Mouse (Mus musculus): ENCODE data around the gene Pxn. TPM values are rescaled to one million over a fixed set of nuclear protein-coding genes. Genes with fewer than 3 reads are reported as not detected.

The Pxn gene
- polyA plus RNA-seq, 1 experiment from 2014 or later, result 7.3 TPM

GRCm38 (mm10) chr5:115550482-115551005 is 44.1 kb downstream of the Pxn start:
- Histone ChIP-seq H3K36me3 (ENCODE audit: control insufficient read depth, insufficient read depth, low read length) (peaks cover 3% of the 10 kb centered on the region; the same call in 1 of the 2 replicates), H3K9ac (ENCODE audit: low read length) (no peak overlapping the region), H3K9me3 (ENCODE audit: control insufficient read depth, low read length) (no peaks in the 10 kb centered on the region), H3K4me3 (ENCODE audit: low read depth, low read length) (no peak overlapping the region), H3K27me3 (ENCODE audit: control insufficient read depth, insufficient read depth, low read length) (no peaks in the 10 kb centered on the region), H3K27ac (ENCODE audit: low read depth, low read length) (no peak overlapping the region), H3K4me1 (ENCODE audit: control insufficient read depth, insufficient read depth, low read length) (peaks cover 7% of the 10 kb centered on the region; the same call in 1 of the 2 replicates), H3K4me2 (no peak overlapping the region)
- no peak for ATAC-seq (ENCODE audit: low FRiP score)
- 83% methylated on average over 11 of the region's 11 CpGs for WGBS
- no peak for DNase-seq (ENCODE audit: low spot score, missing footprints)

DNA sequence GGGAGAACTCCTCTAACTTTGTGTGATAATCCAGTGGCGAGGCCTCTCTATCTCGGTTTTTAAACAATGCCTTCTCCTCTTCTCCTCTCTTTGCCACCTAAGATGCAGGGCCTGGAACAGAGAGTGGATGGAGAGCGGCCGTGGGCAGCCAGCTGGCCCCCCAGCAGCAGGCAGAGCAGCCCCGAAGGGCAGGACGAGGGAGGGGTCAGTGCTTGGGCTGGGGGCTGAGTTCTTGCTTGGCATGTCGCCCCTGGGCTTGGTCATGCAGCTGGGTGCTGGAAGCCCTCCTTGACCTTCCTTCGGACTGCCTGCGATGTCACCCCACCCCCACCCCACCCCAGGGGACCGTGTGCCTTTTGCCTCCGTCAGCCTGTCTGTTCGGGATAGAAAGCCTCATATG is 44.9 kb downstream of the Pxn start:
- H3K4me1 ChIP-seq (ENCODE audit: control insufficient read depth, insufficient read depth, low read length), result peaks cover 7% of the 10 kb centered on the region; the same call in 1 of the 2 replicates
- H3K27ac ChIP-seq (ENCODE audit: low read depth, low read length), result no peak overlapping the region
- DNase-seq (ENCODE audit: low spot score, missing footprints) (no peak), ATAC-seq (ENCODE audit: low FRiP score) (no peak)
- H3K9me3 ChIP-seq (ENCODE audit: control insufficient read depth, low read length), result no peaks in the 10 kb centered on the region
- no peaks in the 10 kb centered on the region for H3K27me3 ChIP-seq (ENCODE audit: control insufficient read depth, insufficient read depth, low read length)
- peaks cover 3% of the 10 kb centered on the region; the same call in 1 of the 2 replicates for H3K36me3 ChIP-seq (ENCODE audit: control insufficient read depth, insufficient read depth, low read length)
- no peak overlapping the region for H3K4me3 ChIP-seq (ENCODE audit: low read depth, low read length)
- H3K9ac ChIP-seq (ENCODE audit: low read length), result no peak overlapping the region
- no peak overlapping the region for H3K4me2 ChIP-seq
- 78% methylated on average over 12 of the region's 12 CpGs for WGBS

GRCm38 (mm10) chr5:115551799-115552198 is 45.3 kb downstream of the Pxn start:
- 85% methylated on average over 13 of the region's 13 CpGs for whole genome bisulfite sequencing
- Histone ChIP-seq H3K27ac (ENCODE audit: low read depth, low read length) (no peak overlapping the region), H3K9me3 (ENCODE audit: control insufficient read depth, low read length) (no peaks in the 10 kb centered on the region), H3K27me3 (ENCODE audit: control insufficient read depth, insufficient read depth, low read length) (no peaks in the 10 kb centered on the region), H3K36me3 (ENCODE audit: control insufficient read depth, insufficient read depth, low read length) (peaks cover 3% of the 10 kb centered on the region; the same call in 1 of the 2 replicates), H3K4me1 (ENCODE audit: control insufficient read depth, insufficient read depth, low read length) (peaks cover 4% of the 10 kb centered on the region; the same call in 1 of the 2 replicates), H3K4me2 (no peak overlapping the region), H3K4me3 (ENCODE audit: low read depth, low read length) (no peak overlapping the region), H3K9ac (ENCODE audit: low read length) (no peak overlapping the region)
- no peak for ATAC-seq (ENCODE audit: low FRiP score)
- no peak for DNase-seq (ENCODE audit: low spot score, missing footprints)

GRCm38 (mm10) chr5:115553801-115554420 is 47.4 kb downstream of the Pxn start:
- H3K27me3 ChIP-seq (ENCODE audit: control insufficient read depth, insufficient read depth, low read length), result no peaks in the 10 kb centered on the region
- no peaks in the 10 kb centered on the region for H3K9me3 ChIP-seq (ENCODE audit: control insufficient read depth, low read length)
- no peak overlapping the region for H3K4me2 ChIP-seq
- no peaks in the 10 kb centered on the region for H3K36me3 ChIP-seq (ENCODE audit: control insufficient read depth, insufficient read depth, low read length)
- no peak overlapping the region for H3K27ac ChIP-seq (ENCODE audit: low read depth, low read length)
- WGBS, result 86% methylated on average over 33 of the region's 33 CpGs
- no peak overlapping the region for H3K9ac ChIP-seq (ENCODE audit: low read length)
- DNase-seq (ENCODE audit: low spot score, missing footprints), result no peak
- no peak for ATAC-seq (ENCODE audit: low FRiP score)
- no peak overlapping the region for H3K4me3 ChIP-seq (ENCODE audit: low read depth, low read length)
- H3K4me1 ChIP-seq (ENCODE audit: control insufficient read depth, insufficient read depth, low read length), result no peaks in the 10 kb centered on the region

- Histone ChIP-seq H3K9ac (ENCODE audit: low read length) (no peak overlapping the region), H3K4me3 (ENCODE audit: low read depth, low read length) (no peak overlapping the region), H3K27me3 (ENCODE audit: control insufficient read depth, insufficient read depth, low read length) (no peaks in the 10 kb centered on the region), H3K36me3 (ENCODE audit: control insufficient read depth, insufficient read depth, low read length) (no peaks in the 10 kb centered on the region), H3K27ac (ENCODE audit: low read depth, low read length) (no peak overlapping the region), H3K4me2 (no peak overlapping the region), H3K4me1 (ENCODE audit: control insufficient read depth, insufficient read depth, low read length) (no peaks in the 10 kb centered on the region), H3K9me3 (ENCODE audit: control insufficient read depth, low read length) (no peaks in the 10 kb centered on the region)
- ATAC-seq (ENCODE audit: low FRiP score), result no peak
- WGBS, result 91% methylated on average over 18 of the region's 18 CpGs
- DNase-seq (ENCODE audit: low spot score, missing footprints), result no peak
Measured at GRCm38 (mm10) chr5:115554536-115555291, 48.2 kb downstream of the Pxn start.

DNA sequence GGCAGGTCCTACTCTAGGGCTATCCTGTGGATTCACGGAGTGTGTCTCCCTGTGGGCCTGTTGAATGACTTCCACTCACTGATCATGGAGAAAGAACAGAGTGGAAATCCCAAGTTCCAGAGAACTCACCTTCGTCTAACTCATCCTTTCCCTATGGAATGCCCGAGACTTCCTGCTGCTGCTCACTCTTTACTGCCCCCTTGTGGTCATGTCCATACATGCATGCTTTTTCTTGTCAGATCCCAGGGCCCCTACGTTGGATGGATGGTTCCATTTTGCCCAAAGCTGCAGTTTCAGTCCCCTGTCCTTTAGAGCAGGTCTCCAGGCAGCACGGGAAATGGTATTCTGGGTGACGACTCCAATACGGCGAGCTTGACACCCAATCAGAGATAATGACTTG is 49.7 kb downstream of the Pxn start:
- Histone ChIP-seq H3K27ac (ENCODE audit: low read depth, low read length) (no peak overlapping the region), H3K4me2 (no peak overlapping the region), H3K4me3 (ENCODE audit: low read depth, low read length) (no peak overlapping the region), H3K27me3 (ENCODE audit: control insufficient read depth, insufficient read depth, low read length) (no peaks in the 10 kb centered on the region), H3K4me1 (ENCODE audit: control insufficient read depth, insufficient read depth, low read length) (peaks cover 9% of the 10 kb centered on the region), H3K36me3 (ENCODE audit: control insufficient read depth, insufficient read depth, low read length) (peaks cover under 1% of the 10 kb centered on the region; the same call in 1 of the 2 replicates), H3K9me3 (ENCODE audit: control insufficient read depth, low read length) (no peaks in the 10 kb centered on the region), H3K9ac (ENCODE audit: low read length) (no peak overlapping the region)
- 10% methylated on average over 8 of the region's 8 CpGs for WGBS
- peak; percentile 99 for DNase-seq (ENCODE audit: low spot score, missing footprints)
- no peak for ATAC-seq (ENCODE audit: low FRiP score)

DNA sequence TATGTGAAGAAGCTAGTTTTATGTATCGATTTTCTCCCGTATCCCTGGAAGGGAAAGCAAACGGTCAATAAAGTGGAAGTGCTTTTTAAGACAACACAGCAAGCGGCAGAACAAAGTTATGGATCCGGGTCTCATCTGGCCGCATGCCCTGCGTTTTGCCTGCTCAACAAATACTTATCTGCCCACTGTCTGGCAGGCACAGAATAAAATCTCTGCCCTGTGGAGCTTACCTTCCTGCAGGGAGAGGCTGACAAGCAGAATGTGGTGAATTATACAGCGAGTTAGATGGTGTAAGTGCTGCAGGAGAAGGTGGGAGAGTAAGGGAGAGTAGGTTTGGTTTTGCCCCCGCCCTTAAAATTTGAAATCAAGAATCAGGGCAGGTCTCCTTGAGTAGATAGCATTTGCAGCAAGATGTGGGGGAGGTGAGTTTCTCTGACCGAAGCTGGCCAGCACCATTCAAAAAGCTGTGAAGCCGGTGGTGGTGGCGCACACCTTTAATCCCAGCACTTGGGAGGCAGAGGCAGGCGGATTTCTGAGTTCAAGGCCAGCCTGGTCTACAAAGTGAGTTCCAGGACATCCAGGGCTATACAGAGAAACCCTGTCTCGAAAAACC is 51.8 kb downstream of the Pxn start:
- Histone ChIP-seq H3K9me3 (ENCODE audit: control insufficient read depth, low read length) (no peaks in the 10 kb centered on the region), H3K4me2 (no peak overlapping the region), H3K4me1 (ENCODE audit: control insufficient read depth, insufficient read depth, low read length) (peaks cover 13% of the 10 kb centered on the region), H3K27me3 (ENCODE audit: control insufficient read depth, insufficient read depth, low read length) (no peaks in the 10 kb centered on the region), H3K4me3 (ENCODE audit: low read depth, low read length) (no peak overlapping the region), H3K9ac (ENCODE audit: low read length) (no peak overlapping the region), H3K36me3 (ENCODE audit: control insufficient read depth, insufficient read depth, low read length) (peaks cover 10% of the 10 kb centered on the region), H3K27ac (ENCODE audit: low read depth, low read length) (no peak overlapping the region)
- WGBS, result 90% methylated on average over 14 of the region's 14 CpGs
- DNase-seq (ENCODE audit: low spot score, missing footprints) (no peak), ATAC-seq (ENCODE audit: low FRiP score) (no peak)

DNA sequence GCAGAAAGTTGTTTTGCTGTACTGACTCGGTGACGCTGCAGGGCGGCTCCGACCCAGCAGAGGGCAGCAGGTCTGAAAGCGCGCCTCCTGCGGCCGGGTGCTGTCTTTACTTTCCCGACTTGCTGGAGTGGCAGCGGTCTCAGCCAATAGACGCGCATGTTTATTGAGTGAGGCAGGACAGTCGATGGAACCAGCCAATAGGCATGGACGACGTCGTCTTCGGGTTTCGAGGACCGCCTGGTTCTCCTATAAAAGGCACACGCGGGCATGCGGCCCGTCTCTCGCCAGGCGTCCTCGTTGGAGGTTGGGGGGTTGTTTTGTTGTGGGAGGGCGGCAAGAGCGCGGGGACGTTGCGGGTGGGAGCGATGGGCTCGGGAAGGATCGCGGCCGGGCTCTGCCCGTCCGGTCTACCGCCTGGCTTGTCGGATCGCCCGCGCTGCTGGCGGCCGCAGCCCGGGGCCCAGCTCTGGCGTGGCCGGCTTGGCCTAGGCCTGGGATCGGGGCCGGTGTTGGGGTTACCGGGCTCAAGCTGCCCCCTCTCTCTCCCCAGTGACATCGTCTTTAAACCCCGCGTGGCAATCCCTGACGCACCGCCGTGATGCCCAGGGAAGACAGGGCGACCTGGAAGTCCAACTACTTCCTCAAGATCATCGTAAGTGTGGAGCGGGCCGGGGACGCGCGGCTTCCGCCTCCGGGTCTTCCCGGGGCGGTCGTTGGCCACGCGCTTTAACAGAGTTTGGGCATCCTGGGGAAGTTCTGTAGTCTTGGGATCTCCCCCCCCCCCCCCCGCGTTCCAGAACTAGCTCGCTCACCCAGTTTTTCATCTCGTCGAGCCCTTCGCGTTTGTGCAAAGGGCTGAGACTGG is 53.0 kb downstream of the Pxn start, which contains the start of gene Rplp0:
Rplp0 (plus strand) TSS at position 231 of the 865 bp plus-strand sequence.
- Histone ChIP-seq H3K9me3 (ENCODE audit: control insufficient read depth, low read length) (no peaks in the 10 kb centered on the region), H3K36me3 (ENCODE audit: control insufficient read depth, insufficient read depth, low read length) (peaks cover 10% of the 10 kb centered on the region), H3K4me1 (ENCODE audit: control insufficient read depth, insufficient read depth, low read length) (peaks cover 13% of the 10 kb centered on the region), H3K4me3 (ENCODE audit: low read depth, low read length) (peak within 1 kb of the TSS; percentile 95), H3K4me2 (peak within 1 kb of the TSS; percentile 85), H3K27ac (ENCODE audit: low read depth, low read length) (peak within 1 kb of the TSS; percentile 59; the same call in 1 of the 2 replicates), H3K9ac (ENCODE audit: low read length) (peak within 1 kb of the TSS; percentile 98), H3K27me3 (ENCODE audit: control insufficient read depth, insufficient read depth, low read length) (no peaks in the 10 kb centered on the region)
- under 1% methylated on average over 77 of the region's 78 CpGs for WGBS
- peak; percentile 99 for ATAC-seq (ENCODE audit: low FRiP score)
- peak; percentile 100 for DNase-seq (ENCODE audit: low spot score, missing footprints)
